Mouse (Mus musculus) T-cell, adult 66 days (primary cell): ENCODE data around the gene Dchs2. TPM values are rescaled to one million over a fixed set of nuclear protein-coding genes. Genes with fewer than 3 reads are reported as not detected.

Experiments
- total RNA-seq, 2 experiments: library from RNA; stranded (reverse); gene quantifications; 3 replicates in 1 of 2; 4 replicates in 1 of 2; pipeline ENCODE4 v1.2.4; 2023

Dchs2 gene
- total RNA-seq = not detected

GRCm38 (mm10) chr3:83127726-83128448 lies at the start of gene Dchs2:
Dchs2 (plus strand) TSS chr3:83127948.

Other genes with a start within 250 kb of the Dchs2 start
- not detected for gene Lrat, start 224.0 kb upstream of the Dchs2 start, total RNA-seq
- gene Fgg, start 120.2 kb upstream of the Dchs2 start, total RNA-seq = not detected
- not detected for gene Fga, start 101.9 kb upstream of the Dchs2 start, total RNA-seq
- not detected for gene Fgb, start 78.1 kb upstream of the Dchs2 start, total RNA-seq
- gene Plrg1, start 72.4 kb upstream of the Dchs2 start, total RNA-seq = 10 to 100 TPM; 73.0 to 77.0 TPM